Mouse (Mus musculus) activated CD4-positive, CD25-positive, alpha-beta regulatory T cell, adult 4 months (primary cell): Measurements from ENCODE around the gene Ankrd55. TPM values are rescaled to one million over a fixed set of nuclear protein-coding genes. Genes with fewer than 3 reads are reported as not detected.
A peak's percentile ranks its signal among the peaks of the same experiment; 100 is the strongest.

Experiments
- ATAC-seq: one replicate; pipeline ENCODE4 v1.8.0; 2017
- polyA plus RNA-seq, 2 experiments: library from polyadenylated mRNA; unstranded; fragments of 100-300 nt; shearing (Covaris generic); gene quantifications; one replicate each; pipeline ENCODE4 v1.2.1; 2017

Gene Ankrd55
- polyA plus RNA-seq, 2 experiments from 2014 or later, result 8.3 to 15.4 TPM

DNA sequence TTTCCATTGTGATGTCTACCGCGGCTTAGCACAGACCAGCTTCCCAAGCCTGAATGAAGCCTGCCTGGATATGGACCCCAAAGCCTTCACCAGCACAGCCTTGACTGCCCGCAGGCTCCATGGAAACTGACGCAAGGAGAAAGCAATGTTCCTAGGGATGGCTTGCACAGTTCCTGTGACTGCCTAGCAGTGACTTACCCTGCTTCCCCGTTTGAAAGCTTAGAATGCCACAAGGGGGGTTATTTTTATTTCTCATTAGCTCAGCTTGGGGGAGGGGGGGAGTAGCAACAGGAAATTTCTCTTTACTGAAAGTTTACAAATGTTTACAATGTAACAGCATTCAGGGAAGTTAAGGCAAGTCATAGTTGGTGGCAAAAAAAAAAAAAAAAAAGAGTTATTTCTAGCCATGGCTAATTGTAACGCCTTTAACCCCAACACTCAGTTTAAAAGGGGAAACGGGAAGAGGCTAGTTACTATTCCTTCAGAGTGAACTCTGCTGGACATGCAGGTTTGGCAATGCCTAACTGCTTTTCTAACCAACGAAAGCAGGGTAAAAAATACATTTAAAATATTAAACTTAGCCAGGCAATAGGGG lies 56.1 kb downstream of the Ankrd55 start:
- no peak for ATAC-seq

DNA sequence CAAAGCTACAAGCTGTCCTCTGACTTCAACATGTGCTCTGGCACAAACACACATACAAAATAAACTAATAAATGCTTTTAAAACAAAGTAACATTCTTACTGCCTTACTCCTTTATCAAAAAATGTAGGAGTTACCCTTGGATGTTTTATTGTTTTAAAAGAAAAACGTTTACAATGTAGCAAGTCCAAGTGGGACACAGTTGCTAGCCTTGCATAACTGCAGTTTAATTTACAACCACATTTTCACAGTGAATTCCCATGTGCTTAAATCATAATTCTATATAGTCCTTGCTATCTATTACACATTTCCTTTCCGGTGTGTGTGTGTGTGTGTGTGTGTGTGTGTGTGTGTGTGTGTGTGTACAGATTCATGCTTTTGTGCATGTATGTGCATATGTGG lies 57.3 kb downstream of the Ankrd55 start:
- ATAC-seq, result no peak

DNA sequence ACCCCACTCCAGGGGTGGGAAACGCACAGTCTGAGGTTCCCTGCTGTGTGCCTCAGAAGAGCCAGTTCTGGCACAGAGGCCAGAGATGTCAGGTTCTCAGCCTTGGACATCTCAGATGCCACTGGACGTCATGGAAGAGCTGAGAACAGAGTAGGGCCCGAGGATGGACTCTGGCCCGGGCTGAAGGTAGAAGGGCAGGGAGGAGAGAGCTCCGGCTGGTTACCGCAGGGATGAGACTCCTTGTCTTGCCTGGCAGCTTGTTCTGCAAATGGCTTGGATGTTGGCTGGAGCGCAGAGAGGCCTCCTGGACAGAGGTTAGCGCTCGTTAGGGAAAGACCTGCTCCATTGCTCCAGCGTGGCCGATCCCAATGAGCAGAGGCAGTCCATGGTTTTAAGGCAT lies 57.8 kb downstream of the Ankrd55 start:
- ATAC-seq, result no peak

DNA sequence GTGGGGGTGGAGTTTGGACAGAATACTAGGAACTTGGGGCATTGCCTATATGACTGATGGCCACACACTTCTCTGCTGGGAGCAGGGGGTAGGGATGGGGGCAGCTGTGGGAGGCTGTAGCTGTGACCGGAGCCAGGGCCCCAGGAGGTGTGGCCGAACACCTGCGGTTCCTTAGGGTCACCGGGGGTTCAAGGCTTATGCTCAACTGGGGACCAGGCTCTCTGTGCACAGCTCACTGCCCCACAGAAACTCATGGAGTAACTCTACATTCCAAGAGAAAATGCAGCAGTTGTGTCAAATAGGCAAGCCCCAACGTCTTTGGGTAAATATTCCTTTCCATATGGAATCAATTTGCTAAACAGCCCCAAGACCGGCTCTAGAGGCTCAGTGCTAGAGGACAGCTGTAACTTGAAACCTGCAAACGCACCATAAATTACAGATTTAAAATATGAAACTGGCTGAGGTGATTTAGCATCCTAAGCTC lies 58.5 kb downstream of the Ankrd55 start:
- ATAC-seq, result no peak

DNA sequence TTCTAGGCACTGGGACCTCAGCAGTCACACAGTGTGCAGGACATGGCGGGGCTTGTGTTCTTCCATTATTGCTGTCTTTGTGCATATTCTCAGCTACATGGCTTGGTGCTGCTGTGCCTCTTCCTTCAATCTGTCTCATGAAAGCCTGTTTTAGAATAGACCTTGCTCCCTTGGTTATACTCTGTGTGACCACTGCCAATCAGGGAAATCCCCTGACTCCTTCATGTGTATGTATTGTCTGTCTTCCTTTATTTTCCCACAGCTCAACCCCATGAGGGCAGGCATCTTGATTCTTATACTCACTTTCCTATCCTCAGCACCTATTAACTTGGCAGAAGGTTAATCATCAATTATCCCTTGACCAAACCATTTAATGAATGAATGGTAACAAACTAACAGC lies 60.0 kb downstream of the Ankrd55 start:
- no peak for ATAC-seq

DNA sequence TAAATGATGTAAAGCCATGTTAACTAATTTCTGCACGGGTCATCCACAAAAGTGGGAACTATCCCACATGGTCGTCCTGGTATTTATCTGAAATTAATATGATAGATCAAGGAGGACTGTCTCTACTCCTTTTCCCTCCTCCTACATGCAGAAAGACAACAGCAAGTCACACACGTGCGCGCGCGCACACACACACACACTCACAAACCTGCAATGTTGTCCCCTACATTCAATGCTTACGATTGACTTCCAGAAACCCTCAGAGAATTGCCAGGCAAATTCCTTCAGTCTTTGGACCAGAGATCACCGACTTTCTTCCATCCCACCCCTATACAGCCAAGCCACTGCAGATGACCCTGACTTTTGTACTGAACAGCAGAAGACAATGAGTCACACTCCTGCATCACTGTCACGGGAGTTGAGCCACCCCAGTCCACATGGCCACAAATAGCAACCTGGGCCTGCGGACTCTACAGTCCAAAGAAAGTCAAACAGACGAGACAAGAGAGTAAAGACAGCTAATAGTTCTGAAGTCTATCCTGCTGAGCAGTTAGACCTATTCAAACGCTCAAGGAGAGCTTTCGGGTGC lies 60.7 kb downstream of the Ankrd55 start:
- no peak for ATAC-seq

DNA sequence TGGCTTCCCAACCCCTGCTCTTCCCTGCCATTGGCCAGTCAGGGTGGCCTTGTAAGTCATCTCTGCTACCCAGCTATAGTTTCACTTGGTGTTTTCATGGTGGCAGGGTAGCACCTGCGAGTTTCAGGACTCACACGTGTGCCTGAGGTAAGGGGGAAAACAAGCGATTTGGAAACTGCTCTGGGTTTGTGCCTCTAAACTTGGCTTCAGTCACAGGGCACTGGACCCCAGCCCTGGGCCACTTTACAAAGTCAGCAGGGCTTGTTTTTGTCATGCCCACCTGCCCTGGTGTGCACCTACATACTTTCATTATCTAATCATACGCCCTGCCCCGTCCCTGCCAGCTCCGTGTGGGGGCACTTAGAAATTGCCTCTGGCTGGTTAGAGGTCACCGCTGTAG lies 61.2 kb downstream of the Ankrd55 start:
- no peak for ATAC-seq

DNA sequence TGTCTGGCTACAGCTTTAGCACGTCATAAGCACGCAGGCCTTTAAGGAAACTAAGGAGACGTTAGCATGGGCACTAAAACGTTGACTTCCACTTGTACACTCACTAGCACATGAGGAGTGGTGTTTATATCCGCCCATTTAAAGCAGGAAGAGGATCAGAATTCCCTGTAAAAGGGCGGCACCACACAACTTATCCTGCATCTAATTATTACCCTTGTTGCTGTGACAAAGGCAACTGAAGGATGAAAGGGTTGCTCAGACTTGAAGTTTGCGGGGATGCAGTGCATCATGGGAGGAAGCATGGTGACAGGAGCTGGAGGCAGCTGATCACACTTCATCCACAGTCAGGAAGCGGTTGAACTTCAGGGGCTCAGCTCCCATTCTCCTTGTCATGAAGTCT lies 63.7 kb downstream of the Ankrd55 start:
- ATAC-seq, result no peak

DNA sequence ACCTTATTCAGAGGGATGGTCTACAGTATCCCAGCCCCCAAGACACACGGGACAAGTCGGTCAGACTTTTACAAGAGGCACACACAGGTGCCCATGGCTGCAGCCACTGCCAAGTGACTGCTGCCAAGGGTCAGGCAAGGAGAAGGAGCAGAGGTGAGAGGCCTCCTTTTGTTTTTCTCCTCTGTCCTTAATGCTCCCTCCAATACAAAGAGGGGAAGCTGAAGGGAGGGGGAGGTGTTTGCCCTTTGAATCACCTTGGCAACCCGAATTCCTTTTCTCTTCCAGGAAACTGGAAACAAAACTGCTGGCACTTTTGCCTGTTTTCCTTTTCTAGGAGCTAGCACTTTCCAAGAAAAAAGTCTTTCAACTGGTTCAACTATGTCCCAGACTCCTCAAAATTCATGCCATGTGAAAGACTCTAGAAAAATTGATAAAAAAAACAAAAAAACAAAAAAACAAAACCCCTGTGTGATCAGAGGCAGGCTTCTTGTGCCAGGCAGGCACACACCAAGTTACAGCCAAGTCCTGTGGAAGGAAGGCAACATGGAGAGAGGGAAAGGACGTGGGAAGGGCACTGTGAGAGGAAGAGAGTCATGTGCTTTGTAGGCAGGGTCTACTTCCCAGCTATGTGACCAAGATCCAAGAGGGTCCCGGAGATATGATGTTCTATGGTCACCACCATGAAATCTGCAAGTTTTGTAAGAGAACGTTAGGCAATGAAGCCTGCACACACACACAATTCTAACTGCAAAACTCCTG lies 66.0 kb downstream of the Ankrd55 start:
- no peak for ATAC-seq

DNA sequence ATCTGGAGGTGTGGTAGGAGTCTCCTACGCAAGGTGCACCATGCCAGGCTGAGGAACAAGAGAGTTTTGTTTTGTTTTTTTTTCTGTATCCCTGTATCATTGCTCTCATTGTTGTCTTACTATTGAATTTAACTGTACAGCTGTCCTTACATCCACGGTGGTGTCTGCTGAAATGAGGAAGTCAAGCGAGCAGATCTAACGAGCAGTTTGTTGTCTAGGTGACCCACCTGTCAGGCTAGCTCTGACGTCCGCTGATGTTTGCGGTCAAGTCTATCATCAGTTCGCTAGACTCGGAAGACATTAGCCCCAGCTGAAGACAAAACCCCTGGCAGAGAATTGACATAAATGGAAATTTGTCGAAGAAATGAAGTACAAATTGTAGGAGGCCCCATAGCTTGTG lies 66.7 kb downstream of the Ankrd55 start:
- ATAC-seq, result peak; percentile 75

DNA sequence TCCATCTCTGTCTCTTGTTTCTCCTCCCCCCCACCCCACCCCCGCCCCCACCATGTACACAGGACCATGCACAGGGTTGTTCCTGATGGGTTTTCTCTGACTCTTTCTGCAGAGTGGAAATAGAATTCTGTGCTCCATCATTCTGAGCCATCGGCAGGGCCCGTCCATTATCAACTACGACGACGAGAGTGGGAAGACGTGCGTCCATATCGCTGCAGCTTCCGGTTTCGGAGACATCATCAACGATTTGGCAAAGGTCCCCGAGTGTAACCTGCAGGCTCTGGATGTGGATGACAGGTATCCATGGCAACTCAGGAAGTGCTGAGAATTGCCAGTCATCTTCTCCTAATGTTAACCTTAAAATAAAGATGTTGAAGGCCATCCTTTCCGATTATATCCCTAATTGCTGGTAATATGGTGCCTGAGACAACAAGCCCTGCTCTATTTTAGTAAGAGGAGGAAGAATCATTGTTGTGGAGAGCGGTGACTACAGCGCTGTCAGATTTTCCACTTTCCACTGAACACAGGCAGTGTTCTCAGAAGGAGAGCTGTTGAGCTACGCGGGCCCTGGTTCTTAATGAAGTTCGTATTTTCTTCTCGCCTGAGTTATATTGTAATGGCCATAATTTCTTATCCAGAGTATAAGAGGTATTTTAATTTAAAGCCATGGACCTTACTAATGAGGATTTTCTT lies 67.7 kb downstream of the Ankrd55 start:
- ATAC-seq, result peak; percentile 47

DNA sequence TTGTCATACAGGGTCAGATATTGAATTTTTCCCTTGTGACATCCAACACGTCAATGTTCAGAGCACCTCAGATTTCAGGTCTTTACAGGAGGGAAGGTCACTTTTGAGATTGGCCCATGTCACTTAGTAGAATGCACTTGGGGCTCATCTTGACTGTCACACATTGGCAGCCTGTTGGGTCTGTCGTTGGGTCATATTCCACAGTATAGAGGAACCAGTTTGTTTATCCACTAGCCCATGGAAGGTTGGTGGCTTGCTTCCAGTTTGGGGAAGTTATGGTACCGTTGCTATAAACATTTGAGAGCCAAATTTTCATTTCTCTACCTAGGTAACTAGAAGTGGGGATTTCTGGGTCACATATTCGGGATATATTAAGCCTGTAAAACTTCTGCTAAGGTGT lies 73.3 kb downstream of the Ankrd55 start:
- ATAC-seq, result no peak

DNA sequence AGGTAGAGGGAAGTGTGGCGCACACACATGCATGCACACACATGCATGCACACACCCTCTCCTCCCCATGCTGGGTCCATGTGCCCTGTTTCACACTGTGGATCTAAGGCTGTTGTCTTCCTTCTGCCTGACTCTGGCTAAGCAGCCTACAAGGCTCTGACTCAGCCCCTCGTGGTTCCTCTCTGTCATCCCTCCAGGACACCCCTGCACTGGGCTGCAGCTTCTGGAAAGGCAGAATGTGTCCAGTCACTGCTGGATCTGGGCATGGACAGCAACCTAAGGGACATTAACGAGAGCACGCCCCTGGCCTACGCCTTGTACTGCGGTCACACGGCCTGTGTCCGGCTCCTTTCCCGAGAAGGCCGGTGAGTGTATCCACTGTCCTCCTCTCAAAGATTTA lies 75.0 kb downstream of the Ankrd55 start:
- ATAC-seq, result no peak

DNA sequence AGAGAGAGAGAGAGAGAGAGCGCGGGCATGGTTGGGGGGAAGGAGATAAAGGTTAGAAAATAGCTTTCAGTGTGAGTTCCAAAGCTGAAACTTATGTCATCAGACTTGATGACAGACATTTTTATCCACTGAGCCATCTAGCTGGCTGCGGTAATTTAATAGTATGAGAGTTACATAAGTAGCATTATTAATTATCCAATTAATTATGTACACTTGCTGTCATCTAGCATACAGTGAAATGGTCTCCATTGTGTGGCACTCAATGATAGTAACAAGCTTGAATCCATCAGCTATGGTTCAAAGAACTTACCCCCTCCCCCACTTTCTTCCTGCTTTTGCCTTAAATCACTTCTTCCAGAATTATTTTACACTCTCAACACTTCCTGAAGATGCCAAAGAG lies 75.5 kb downstream of the Ankrd55 start:
- ATAC-seq, result no peak

DNA sequence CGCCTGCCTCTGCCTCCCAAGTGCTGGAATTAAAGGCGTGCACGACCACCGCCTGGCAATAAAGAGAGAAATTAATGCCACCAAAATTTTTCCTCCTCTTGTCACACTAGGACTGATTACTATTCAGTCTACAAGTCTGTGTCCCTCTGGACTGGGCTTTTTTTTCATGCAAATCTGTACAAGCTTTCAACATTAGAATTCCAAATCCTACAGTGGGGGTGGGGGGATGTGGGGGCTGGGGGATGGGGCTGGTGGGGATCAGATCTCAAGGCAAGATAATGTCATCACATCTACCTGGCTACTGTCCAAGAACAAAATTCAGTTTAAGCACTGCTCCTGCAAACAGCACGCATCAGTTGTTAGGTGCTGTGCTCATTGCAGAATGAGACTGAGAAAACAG lies 76.4 kb downstream of the Ankrd55 start:
- ATAC-seq, result no peak

DNA sequence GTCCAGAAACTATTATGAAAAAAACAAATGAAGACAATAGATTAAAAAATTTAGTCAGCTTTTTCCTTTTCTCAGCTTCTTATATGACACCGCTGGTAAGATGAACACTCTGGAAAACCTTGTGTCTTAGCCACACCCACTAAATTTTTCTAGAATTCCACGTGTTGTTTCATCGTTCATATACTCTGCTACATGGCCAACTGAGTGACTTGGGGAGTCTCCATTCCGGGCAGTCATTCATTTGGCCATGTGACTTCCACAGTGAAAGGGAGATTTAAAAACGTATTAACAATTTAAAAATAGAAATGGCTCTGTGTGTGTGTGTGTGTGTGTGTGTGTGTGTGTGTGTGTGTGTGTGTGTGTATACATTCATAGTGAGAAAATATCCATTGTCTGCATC lies 77.1 kb downstream of the Ankrd55 start:
- no peak for ATAC-seq

DNA sequence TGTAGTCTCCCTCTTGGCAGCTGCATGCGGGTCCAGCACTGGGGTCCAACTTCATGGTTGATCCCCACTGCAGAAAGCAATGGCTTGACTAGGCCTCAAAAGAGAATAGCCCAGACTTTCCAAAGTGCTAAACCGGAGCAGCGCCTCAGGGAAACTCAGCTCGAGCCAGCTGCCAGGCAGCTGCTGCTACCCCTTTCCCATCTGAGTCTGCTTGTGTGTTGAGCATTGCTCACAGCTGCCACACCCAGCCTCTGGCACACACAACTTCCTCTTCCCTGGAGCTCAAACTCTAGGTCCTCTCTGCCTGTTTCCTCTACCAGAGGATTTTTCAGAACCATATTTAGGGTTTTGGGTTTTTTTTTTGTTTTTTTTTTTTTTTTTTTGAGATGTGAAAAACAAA lies 77.5 kb downstream of the Ankrd55 start:
- ATAC-seq, result no peak

DNA sequence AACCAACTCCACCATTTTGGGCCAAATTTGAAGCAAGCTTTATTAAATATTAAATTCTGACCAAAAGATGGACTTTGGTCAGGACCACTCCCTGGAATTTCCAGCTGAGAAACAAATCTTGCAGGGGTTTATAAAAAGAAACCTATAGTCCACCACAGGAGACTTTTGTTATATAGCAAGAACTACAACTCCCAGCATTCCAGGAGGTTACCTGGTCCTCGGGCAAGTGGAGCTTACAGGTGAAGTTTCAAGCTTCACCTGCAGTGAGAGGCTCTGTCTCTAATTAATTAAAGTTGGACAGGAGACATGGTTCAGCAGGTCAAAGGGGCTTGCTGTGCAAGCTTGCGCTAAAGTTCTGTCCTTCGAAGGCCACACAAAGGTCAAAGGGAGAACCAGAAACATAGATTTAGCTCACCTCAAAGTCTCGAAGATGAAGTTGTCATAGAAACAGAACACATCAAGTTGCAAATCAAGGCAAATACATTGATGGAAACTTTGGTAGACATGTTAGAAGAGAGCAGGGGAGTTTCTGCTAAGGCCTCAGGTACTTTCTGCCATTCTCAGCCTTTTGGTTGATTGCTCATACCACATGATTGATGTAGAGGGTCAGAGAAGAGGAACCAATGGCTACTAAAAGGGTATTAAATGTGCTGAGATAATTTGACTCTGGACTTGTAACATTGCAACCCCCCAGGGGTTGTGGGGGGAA lies 78.2 kb downstream of the Ankrd55 start:
- no peak for ATAC-seq

DNA sequence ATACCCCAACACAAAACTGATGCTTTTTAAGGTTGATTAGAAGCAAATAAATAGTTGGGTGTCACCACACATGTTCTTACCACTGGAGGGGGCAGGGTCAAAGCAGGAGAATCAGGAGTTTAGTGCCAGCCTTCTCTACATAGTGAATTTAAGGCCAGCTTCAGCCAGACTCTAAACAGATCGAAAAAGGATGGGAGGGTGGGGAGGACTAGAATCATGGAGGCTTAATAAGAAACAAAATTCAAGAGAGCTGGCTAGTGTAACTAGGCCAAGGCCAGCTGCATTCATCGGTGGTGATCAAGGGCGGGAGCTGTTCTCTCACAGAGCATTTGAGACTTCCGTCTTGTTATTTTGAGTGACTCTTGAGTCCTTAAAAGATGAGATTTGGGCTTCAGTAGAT lies 83.5 kb downstream of the Ankrd55 start:
- no peak for ATAC-seq

DNA sequence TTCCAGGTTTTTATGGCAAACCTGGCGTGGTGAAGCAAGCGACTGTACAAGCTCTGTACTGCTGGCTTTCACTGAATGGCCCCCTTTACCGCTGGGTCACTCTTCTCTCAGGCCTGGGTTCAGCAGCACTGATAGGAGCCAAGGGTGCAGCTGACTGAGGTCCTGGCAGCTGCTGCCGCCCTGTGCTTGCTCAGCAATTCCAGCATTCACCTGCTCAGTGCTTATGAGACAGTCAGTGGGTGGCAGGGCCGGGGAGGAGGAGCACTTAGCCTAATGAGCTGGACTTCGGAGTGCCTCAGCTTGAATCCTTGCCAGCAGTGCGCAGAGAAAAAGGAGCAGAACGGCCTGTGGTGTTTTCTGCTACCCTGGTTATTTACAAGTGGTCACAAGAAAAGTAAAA lies 87.5 kb downstream of the Ankrd55 start:
- no peak for ATAC-seq

DNA sequence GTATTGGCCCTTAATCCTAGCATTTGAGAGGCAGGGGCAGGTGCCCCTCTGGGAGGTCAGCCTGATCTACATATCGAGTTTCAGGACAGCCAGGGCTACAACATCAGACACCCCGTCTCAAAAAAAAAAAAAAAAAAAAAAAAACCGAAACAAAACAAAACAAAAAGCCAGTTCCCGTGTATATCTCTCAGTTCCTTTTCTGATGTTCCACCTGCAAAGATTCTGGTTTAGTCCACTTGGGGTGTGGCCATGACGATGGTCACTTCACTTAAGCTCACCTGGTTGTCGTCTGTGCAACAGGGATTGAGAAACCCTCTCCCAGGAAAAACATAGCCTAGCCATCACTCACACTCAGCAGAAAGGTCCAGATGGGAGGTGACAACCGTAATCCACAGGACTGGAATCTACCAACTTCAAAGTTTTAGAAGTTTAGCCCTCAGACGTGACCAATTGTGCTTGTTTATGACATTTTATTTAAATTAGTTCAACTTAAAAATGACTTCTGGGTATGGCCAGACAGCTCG lies 90.6 kb downstream of the Ankrd55 start:
- no peak for ATAC-seq

DNA sequence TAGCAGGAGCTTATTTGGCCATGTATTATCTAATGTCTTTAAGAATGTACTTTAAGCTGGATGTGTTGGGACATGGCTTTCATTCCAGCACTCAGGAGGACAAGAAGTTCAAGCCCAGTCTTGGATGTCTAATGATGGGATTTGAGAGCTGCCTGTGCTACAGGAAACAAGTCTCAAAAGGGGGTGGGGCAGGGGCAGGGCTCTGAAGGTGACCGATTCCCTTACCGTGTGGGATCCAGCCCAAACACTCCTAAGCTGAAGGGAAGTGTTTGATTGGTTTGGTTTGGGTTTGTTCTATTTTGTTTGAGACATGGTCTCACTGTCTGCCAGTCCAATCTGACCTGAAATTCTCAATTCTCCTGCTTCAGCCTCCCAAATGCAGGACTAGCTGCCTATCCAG lies 93.2 kb downstream of the Ankrd55 start:
- no peak for ATAC-seq

DNA sequence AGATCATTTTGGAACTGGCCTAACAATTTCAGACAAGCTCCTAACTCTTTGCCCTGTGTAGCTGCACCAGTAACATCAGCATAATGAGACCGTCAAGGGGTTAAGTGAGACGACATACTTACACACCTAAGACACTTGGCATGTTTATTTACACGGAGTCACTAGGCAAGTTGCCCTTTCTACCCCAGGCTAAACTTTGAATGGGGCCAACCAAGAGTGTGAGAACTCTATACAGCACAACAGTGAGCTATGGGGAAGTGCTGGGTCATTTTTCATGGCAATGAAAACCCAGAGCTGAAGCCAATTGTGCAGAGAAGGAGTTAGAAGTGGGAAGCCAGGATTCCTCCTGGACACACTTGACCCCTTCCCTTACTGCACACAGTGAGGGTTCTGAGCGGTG lies 94.2 kb downstream of the Ankrd55 start:
- ATAC-seq, result no peak
